Mouse (Mus musculus) left cerebral cortex, adult 11 months (tissue): ENCODE measurements around the gene C130050O18Rik.

Source experiments
- DNase-seq: peaks from one replicate; pipeline ENCODE4 v3.0.0; 2022; ENCODE audit warnings: low spot score

C130050O18Rik gene

GRCm38 (mm10) chr5:139427001-139427400 lies 21.9 kb downstream of the C130050O18Rik start:
- no peak for DNase-seq

- no peak for DNase-seq
These were observed 22.9 kb downstream of the C130050O18Rik start for GRCm38 (mm10) chr5:139427989-139428388.

- no peak for DNase-seq
These were observed 24.8 kb downstream of the C130050O18Rik start for GRCm38 (mm10) chr5:139429818-139430341.

- DNase-seq, result no peak
These were observed 27.3 kb downstream of the C130050O18Rik start for GRCm38 (mm10) chr5:139432333-139432732.

GRCm38 (mm10) chr5:139432747-139433508 lies 27.8 kb downstream of the C130050O18Rik start:
- no peak for DNase-seq

- DNase-seq, result no peak
These were observed 28.9 kb downstream of the C130050O18Rik start for GRCm38 (mm10) chr5:139433842-139434568.

GRCm38 (mm10) chr5:139434940-139435339 lies 29.9 kb downstream of the C130050O18Rik start:
- peak; percentile 61 for DNase-seq

GRCm38 (mm10) chr5:139437769-139438168 lies 32.7 kb downstream of the C130050O18Rik start:
- no peak for DNase-seq

GRCm38 (mm10) chr5:139438440-139438839 lies 33.4 kb downstream of the C130050O18Rik start:
- DNase-seq, result no peak

GRCm38 (mm10) chr5:139440451-139440850 lies 35.4 kb downstream of the C130050O18Rik start:
- no peak for DNase-seq

- no peak for DNase-seq
These were observed 36.0 kb downstream of the C130050O18Rik start for GRCm38 (mm10) chr5:139440926-139441725.

GRCm38 (mm10) chr5:139441726-139442018 lies 36.6 kb downstream of the C130050O18Rik start:
- DNase-seq, result no peak

- no peak for DNase-seq
These were observed 37.3 kb downstream of the C130050O18Rik start for GRCm38 (mm10) chr5:139442428-139442827.

- no peak for DNase-seq
These were observed 37.9 kb downstream of the C130050O18Rik start for GRCm38 (mm10) chr5:139442962-139443361.

GRCm38 (mm10) chr5:139445258-139445657 lies 40.2 kb downstream of the C130050O18Rik start:
- DNase-seq, result no peak

GRCm38 (mm10) chr5:139448025-139448424 lies 42.9 kb downstream of the C130050O18Rik start:
- no peak for DNase-seq

GRCm38 (mm10) chr5:139449161-139449791 lies 44.2 kb downstream of the C130050O18Rik start:
- DNase-seq, result no peak

GRCm38 (mm10) chr5:139449926-139450325 lies 44.8 kb downstream of the C130050O18Rik start:
- DNase-seq, result no peak

- DNase-seq, result no peak
These were observed 48.0 kb downstream of the C130050O18Rik start for GRCm38 (mm10) chr5:139453031-139453430.

- no peak for DNase-seq
These were observed 50.1 kb downstream of the C130050O18Rik start for GRCm38 (mm10) chr5:139455166-139455565.

- DNase-seq, result no peak
These were observed 52.2 kb downstream of the C130050O18Rik start for GRCm38 (mm10) chr5:139457241-139457640.

GRCm38 (mm10) chr5:139459938-139460337 lies 54.9 kb downstream of the C130050O18Rik start:
- no peak for DNase-seq
